Mouse (Mus musculus) layer of hippocampus, adult 9-10 months (tissue): ENCODE data around the gene Card9.
"Not testable (repeated sequence)": the region's sequence is repeated elsewhere in the genome, so short reads cannot be mapped to it uniquely, and the experiment has no call there.

Experiments used
- DNase-seq: peaks from one replicate; pipeline ENCODE4 v3.0.0; 2022; ENCODE audit warnings: low spot score

Gene Card9

GRCm38 (mm10) chr2:26360772-26361171 is at the start of gene Card9:
Card9 (minus strand) TSS chr2:26360918.
- DNase-seq, result no peak

- no peak for DNase-seq
Observed at GRCm38 (mm10) chr2:26410091-26410490, 49.4 kb upstream of the Card9 start.

DNA sequence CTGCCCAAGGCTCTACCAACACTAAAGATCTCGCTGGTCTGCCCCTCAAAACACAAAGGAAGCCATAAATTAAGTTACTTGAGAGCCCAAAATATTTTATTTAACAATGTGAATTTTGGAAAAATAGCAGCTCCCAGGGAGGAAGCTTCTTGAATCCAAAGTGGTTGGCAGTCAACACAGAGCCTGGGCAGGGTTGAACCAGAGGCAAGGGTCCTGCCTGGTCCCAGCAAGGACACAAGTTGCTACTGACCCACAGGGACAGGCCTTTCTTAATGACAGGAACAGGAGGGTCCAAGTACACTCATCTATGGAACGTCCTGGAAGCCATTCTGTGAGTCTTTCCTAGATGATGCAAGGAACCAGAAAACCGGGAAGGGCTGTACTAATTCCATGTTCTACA is 48.6 kb upstream of the Card9 start:
- DNase-seq, result no peak

DNA sequence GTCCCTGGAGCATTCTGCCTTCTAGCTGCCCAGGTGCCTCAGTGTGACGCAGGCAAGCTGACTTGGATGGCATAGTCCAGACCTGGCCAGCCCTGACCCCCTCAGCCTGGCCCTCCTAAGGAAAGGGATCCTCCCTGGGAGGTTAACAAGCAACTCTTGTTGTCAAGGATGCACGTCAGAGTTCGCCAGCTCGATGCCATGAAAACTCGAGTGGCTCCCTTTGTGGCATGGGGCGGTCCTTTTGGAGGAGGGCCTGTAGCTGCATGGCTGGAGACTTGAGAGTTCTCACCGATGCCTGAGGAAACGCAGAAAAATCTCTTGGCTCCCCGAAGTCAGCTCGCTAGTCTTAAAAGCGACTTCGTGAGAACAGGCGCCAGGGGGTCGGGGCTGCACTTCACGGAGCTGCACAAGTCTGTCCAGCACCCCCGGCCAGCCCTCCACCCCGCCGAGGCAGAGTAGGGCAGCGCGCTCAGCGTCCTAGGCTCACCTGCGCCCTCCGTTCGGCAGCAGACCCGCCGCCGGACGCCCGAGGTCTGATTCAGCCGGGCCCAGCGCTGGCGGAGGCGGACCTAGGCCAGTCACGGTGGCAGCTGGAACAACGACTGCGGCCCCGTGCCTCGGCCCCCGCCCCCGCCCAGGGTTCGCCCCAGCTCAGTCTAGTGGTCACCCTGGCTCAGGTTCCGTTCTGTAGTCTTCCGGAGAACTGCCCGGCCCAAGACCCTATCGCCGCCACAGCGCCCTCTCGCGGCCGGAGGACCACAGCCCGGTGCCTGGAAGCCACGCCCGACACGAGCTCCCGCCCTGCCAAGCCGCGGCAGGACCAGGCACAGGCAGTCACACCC is 48.0 kb upstream of the Card9 start, which contains the start of gene Inpp5e:
Gene Inpp5e (minus strand): TSS at position 689 of the 842 bp plus-strand sequence.
- peak; percentile 90 for DNase-seq

- no peak for DNase-seq
Observed at GRCm38 (mm10) chr2:26403306-26403705, 42.6 kb upstream of the Card9 start.

- DNase-seq, result no peak
Observed at GRCm38 (mm10) chr2:26402265-26402664, 41.5 kb upstream of the Card9 start.

DNA sequence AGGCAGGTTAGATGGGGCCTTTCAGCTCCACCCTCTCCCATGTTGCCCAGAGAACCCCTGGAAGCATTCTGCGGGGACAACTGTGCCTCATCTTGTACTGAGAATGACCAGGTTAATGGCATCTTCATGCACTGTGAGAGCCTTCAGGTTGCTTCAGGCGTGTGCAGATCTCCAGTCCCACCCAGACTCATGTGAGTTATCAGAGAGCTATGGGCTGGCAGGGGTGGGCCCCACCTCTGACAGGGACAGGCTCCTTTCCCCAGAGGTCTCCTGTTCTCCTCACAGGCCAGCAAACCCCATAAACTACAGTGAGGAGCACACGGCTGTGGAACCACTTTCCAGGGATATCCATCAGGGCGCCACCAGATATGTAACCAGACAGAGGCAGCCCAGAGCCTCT is 40.3 kb upstream of the Card9 start:
- DNase-seq, result no peak

DNA sequence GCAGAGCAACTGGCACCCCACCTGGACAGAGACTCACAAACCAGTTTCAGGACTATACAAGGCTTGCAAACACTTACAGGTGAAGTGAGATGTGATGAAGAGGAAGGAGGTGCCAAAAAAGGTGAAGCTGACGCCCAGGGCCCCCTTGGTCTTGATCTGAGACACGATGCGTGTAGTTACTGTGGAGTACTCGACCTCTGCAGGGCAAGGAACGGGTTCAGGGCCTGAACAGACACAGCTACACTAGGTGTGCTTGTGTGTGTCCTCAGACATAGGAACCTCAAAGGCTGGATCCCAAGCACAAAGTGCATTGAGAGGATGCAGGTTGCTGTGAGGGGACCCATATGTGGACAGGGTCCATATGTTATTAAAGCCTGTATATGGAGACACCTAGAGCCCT is 39.6 kb upstream of the Card9 start:
- no peak for DNase-seq

- no peak for DNase-seq
Observed at GRCm38 (mm10) chr2:26399647-26400046, 38.9 kb upstream of the Card9 start.

DNA sequence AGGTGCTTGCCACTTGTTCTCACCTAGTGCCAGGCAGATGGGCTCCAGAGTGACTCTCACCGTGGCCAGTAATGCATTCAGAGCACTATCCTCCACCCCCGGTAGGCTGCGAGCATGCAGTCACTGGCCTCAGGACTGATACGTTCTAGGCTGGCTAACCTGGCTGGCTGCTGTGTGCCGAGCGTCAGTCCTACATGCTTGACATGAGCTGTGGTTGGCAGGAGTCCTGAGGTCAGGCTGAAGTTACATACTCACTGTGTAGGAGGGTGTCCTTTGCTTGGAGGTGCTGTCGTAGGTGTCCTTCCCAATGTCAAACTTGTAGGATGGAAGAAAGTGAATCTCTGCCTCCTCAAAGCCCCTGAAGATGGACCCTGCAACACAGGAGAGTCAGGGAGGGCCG is 38.3 kb upstream of the Card9 start:
- no peak for DNase-seq

DNA sequence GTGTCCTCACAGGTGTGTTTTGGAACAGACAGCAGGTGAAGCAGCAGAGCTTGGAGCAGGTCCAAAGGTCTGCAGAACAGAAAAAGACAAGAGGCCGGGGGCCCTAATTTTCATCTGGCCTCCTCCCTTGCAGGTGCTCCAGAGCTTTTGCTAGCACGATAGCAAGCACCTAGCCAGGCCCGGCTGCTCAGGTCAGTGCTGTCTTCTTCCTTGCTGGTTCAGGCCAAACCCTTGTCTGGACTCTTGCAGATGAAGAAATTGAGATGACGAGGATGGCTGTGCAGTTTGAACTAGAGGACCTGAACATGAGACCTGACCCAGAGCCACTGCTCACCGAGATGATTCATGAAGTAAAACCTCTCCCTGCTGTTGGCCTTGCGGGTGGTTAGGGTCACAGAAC is 30.9 kb upstream of the Card9 start:
- DNase-seq, result no peak

DNA sequence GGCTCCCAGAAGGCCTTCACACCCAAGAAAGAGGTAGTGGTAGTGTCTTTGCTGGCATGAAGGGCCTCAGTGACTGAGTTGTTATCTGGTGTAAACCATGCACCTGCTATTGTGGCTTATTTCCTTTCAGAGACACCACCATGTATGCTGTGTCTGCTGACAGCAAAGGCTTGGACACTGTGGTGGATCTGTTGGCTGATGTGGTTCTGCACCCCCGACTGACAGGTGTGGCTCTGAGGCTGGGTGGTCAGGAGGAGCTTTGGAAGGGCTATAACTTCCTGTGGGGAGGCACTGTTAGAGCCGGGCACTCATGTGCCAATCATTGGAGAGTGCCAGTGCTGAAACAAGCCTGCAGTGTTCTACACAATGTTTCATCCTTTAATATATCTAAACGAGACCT is 30.2 kb upstream of the Card9 start:
- DNase-seq, result no peak

- no peak for DNase-seq
Observed at GRCm38 (mm10) chr2:26389154-26389690, 28.5 kb upstream of the Card9 start, which contains the start of the genes Entr1 and Pmpca. Entr1 (minus strand) TSS chr2:26389316. Pmpca (plus strand) TSS chr2:26389339.

DNA sequence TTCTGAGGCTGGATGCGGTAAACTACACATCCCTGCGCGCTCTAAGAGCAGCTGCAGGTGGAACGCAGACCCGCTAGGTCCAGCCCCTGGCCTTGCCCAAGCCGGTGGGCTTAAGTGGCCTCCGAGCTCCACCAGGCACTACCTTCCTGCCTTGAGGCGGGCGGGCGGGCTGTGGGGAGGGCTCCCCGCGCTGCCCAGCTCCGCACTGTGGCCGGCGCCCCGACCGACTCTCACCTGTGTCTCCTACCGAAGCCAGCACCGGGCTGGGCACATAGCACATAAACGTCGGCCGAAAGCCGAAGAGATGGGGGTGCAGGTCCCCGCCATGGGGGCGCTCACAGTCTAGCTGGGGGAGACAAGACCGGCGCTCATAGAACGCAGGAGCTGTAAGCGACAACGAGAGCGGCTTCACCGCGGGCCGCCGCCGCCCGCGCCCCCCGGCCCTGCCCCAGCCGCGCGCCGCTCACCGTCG is 28.0 kb upstream of the Card9 start:
- DNase-seq, result no peak

DNA sequence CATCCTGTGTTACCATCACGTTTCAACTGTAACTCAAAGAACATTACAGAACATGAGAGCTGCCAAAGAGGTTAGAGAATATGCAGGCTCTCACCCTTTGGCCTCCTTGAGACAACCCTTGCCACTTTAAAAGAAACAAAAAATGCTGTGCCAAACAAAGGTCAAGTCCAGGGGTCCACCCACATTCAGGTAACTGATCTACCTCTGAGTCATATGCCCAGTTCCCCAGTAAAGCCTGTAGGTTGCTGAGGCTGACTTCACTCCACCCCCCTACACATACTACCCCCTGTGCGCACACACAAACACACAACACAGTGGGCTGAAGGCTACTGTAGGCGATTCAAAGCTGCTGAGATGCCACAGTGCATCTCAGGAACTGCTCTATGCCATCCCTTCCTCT is 27.0 kb upstream of the Card9 start:
- no peak for DNase-seq

- not testable (repeated sequence) for DNase-seq
Observed at GRCm38 (mm10) chr2:26380871-26381270, 20.2 kb upstream of the Card9 start.

GRCm38 (mm10) chr2:26380131-26380771 is 19.5 kb upstream of the Card9 start, which contains the start of gene Snapc4:
Snapc4 (minus strand) TSS chr2:26380653.
- DNase-seq, result no peak

DNA sequence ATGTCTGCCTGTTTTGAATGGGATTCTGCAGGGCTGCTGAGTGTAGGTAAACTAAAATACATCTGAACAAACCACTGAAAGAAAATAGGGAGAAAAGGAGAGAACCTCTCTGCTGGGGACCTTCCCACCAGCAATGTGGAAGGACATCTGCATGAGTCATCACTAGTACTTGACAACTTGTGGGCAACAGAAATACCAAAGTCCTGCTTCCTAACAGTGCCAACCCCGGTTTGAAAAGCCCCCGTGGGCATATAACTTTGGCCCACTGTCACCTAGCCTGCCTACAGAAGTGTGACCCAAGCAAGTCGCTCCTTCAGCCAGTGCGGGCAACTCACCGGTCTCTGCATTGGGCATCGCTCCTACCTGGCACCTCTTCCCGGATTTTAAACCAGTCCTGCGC is 11.7 kb upstream of the Card9 start:
- DNase-seq, result no peak

- DNase-seq, result no peak
Observed at GRCm38 (mm10) chr2:26368572-26368971, 7.9 kb upstream of the Card9 start.

DNA sequence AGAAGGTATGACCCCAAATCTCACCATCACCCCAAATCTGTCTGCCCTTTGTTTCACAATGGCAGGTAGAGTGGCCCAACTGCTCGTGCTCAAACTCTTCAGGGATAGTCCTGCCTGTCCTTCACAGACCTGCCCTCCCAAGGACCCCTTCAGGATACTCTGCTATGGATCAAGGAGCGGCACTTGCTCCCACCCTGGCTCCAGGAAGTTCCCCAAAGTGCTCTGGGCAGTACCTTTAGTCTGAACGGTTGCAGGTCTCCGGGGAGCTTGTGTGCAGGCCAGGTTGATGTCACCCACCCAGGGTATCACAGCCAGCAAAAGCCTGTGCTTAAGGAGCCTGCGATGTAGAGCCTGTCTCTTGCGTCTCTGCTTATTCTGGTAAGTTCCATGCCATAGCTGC is 7.2 kb upstream of the Card9 start:
- DNase-seq, result no peak

DNA sequence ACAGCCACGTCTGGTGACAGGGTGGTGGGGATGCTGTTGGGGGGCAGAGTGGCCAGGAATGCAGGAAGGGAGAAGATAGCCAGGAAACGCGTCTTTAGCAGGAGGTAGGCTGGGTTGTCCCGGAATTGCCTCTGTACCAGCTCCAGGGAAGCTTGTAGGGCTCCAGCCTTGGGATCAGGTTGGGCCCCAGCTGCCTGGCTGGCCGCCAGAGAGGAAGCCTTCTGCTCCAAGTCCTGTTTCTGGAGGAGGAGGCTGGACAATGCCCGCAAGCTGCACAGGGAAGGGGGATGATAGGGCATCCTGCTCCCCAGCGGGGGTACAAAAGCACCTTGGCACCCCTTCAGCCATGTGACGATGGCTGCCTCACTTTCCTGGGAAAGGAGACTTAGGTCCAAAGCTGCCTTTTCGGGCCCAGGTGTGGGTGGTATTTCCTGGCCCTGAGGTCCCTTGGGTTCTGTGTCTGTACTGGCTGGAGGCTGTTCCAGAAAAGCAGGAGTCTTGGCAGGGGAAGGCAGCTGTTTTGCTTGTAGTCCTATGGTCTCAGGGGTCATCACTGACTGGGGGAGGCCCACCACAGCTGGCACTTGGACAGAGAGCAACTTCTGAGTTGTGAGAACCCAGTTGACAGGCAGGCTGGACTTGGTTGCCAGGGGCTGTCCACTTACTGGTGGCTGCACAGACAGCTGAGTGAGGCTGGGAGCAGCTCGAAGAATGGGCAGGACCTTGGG is 4.2 kb upstream of the Card9 start:
- DNase-seq, result no peak

- DNase-seq, result no peak
Observed at GRCm38 (mm10) chr2:26363481-26363880, 2.8 kb upstream of the Card9 start.
